Mouse (Mus musculus): ENCODE results near the gene F2rl2. TPM values are rescaled to one million over a fixed set of nuclear protein-coding genes. Genes with fewer than 3 reads are reported as not detected.

The F2rl2 gene
- total RNA-seq (2023): not detected

DNA sequence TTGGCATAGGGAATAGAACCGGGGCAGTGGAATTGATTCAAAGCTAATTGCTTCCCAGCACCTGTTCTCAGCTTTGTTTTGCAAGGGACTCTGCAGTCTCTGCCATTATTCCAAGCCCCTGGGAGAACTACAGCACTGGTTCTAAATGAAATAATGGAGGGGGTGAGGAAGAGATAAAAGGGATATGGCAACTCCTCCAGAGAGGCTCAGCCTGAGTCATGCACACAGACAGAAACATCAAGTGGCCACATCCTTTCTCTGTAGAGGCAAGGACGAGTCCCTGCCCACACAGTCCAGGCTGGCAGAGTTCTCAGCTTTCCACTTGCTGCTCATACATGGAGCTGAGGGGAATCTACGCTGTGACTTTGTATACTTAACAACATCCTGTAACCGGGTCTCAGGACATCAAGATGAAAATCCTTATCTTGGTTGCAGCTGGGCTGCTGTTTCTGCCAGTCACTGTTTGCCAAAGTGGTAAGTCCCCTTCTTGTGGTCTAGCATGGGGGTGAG is at the start of gene F2rl2:
F2rl2 (plus strand) TSS at position 200 of the 510 bp plus-strand sequence.

Other genes starting within 250 kb of the F2rl2 start
- not detected for gene S100z, start 218.1 kb upstream of the F2rl2 start, total RNA-seq (2023)
- 29.4 TPM for gene F2rl1, start 171.6 kb upstream of the F2rl2 start, total RNA-seq (2023)
- 15.5 TPM for gene F2r, start 78.4 kb upstream of the F2rl2 start, total RNA-seq (2023)
- 64.9 TPM for gene Iqgap2, start 195.1 kb downstream of the F2rl2 start, total RNA-seq (2023)